Mouse (Mus musculus) right cerebral cortex, adult 2 months (tissue): ENCODE results near the gene Nfkbil1.
"Not testable (repeated sequence)": the region's sequence is repeated elsewhere in the genome, so short reads cannot be mapped to it uniquely, and the experiment has no call there.

Source experiments
- DNase-seq, 2 experiments: peaks; one replicate each; pipeline ENCODE4 v3.0.0; 2021 to 2022; ENCODE audit warnings: low spot score in 2 of 2

Nfkbil1 gene

DNA sequence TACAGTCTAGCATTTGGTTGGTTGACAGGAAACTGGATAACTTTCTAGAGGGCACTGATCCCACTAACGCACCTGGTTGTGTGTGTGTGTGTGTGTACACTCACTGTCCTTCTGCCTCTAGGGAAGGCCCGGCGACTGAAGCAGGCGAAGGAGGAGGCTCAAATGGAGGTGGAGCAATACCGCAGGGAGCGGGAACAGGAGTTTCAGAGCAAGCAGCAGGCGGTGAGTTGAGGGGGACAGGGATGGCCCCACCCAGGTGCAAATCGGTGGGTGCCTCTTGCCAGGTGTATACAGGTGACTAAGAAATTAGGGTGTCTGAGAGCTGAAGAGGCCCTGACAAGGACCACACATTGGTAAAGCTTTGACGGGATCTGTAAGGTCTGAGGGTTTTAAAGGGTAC, 1.4 kb upstream of the Nfkbil1 start:
- DNase-seq, result no peak

DNA sequence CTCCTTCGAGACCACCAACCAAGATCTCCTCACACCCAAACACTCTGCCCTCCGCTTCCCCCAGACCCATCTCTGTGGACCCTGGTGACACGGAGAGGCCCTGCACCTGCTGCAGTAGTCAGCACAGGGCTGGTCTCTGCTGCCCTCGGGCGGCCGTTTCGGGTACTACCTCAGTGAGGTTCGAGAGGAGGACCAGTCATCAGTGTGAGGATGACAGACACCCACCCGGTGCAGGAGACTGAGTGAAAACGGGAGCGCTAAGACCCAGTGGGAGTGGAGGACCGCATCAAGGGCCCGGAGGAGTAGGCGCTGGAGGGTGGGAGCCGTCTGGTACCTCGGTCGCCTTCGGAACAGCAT, 776 bp upstream of the Nfkbil1 start:
- peak; percentile 99 to 100 for DNase-seq

DNA sequence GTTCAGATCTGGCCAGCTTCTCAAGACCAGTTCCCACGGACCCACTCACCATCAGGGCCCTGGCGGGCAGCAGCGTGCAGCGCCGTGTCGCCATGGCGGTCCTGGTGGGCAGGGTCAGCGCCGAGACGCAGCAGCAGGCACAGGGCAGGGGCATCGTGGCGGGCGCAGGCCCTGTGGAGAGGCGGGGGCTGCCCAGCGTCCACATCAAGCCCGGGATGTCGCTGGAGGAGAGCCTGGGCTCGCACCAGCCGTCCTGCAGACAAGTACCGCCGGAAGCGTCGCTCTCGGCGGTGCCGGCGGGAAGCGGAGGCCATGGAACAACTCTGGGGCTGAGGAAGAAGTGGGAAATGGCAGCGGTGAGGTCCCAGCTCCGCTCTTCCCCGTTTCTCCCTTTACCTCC, 689 bp downstream of the Nfkbil1 start:
- DNase-seq, result no peak

DNA sequence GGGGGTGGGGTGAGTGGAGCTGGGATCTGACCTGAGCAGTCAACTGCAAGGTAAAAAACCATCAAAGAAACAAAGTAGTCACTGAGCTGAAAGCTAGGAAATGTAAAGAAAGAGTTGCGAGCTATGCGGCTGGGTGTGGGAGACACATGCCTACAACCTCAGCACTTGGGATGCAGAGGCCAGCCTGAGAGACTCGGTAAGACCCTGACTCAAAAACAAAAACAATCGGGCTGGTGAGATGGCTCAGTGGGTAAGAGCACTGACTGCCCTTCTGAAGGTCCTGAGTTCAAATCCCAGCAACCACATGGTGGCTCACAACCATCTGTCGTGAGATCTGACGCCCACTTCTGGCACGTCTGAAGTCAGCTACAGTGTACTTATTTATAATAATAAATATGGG, 1.5 kb downstream of the Nfkbil1 start:
- DNase-seq, result not testable (repeated sequence)

DNA sequence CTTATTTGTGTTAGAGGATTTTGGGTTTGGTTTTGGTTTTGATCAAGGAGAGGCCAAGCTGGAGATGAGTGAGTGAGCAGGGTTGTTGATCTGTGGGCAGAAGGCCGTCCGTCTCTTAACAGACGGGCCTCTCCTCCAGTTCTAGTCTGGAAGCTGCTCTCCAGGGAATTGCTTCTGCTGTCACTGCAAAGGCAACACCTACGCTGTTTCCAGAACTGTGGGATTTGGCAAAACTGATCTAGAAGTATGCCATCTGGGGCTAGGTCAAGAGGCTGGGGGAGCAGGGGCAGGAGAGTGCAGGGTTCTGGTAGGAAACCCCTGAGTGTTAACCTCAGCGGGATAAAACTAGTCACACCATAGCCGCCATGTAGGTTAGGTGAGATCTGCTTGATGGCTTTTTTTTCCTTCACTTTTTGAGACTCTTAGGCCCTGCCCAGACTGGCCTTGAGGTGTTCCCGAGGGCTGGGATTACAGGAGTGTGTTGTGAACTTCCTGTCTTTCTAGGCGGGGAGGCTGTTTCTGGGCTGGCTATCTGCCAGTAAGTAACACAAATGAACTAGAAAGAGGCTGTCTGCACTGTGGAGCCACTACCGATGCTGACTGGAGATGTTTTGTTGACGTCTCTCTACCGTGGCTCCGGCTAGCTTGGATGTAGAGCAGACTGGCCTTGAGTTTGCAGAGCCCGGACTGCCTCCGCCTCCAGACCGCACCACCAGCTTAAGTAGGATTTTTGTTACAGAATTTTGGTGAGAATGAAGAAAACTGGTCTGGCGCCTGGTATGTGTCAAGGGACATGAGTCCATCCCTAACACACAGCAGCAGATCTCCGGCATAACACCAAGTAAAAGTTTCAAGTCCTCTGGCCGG, 2.2 kb downstream of the Nfkbil1 start, which contains the start of gene Atp6v1g2:
TSS of gene Atp6v1g2 (plus strand) at position 547 of the 867 bp plus-strand sequence.
- DNase-seq, result no peak

DNA sequence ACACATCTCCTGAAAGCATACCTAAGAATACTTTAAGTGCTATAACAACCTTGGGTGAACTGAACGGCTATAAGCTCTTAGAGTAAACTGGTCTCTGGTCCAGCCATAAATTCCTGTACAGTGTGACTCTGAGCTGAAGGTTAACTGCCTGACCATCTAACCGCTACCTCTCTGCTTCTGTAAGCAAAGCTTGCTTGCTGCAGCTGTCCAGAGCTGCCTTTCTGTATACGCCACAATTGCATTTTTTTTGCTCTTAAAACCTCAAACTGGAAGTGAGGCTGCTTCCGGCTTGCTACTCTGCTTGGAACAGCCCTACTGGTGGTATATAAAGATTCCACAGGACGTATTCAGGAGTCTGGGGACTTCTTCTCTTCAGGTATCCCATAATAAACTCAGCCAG, 2.9 kb downstream of the Nfkbil1 start:
- DNase-seq, result no peak

DNA sequence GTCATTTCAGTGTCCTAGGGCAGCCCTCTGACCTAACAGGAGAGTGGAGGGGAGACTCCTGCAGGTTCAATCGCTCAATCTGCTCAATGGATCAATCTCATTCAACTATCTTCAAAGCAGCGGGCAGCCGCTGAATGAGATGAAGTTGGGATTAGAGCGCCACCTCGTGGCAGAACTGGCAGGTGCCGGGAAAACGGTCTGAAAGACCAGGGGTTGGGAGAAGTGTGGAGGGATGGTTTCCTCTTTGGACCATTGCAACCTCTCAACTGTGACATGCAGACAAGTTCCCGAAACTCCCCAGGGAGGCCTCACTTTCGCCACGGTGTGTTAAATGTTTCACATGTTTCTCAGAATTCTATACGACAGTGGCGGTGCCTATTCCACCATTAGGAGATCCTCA, 3.5 kb downstream of the Nfkbil1 start:
- DNase-seq, result peak; percentile 91 to 93

DNA sequence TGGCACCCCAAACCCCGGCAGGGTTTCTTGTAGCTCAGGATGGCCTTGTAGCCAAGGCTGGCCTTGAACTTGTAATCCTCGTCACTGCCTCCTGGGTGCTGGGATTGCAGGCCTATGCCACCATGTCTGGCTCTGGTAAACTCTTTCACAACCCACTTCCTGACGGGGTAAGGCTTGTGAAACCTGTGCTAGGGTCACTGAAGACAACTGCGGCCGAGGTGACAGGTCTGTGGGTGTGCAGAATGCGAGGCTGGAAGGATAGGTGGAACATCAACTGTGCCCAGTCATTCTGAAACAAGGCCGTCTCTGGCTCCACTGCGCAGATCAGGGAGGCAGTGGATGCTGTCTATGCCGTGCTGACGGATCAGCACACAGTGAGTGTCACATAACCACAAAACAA, 4.6 kb downstream of the Nfkbil1 start:
- no peak for DNase-seq

DNA sequence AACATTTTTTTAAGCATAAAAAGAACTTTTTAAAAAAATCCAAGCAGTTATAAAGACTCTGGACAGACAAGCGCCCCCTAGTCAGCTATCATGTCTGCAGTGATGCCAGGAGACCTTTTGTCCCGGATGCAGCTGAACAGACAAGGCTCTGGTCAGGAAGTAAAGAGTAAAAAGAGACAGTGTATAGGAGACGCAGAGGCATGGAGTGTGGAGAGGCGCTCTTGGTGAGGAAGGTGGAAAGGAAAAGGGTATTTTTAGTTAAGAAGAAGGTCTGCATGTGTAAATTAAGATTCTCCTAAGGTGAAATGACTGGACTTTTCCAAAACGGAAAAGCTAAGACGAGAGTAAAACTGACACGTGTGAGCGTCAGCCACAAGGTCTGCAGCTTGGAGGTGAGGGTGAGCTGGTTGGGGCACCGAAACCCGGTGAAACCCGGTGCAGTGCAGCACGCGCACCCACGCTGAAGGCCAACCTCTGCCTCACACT, 9.0 kb downstream of the Nfkbil1 start:
- no peak for DNase-seq

DNA sequence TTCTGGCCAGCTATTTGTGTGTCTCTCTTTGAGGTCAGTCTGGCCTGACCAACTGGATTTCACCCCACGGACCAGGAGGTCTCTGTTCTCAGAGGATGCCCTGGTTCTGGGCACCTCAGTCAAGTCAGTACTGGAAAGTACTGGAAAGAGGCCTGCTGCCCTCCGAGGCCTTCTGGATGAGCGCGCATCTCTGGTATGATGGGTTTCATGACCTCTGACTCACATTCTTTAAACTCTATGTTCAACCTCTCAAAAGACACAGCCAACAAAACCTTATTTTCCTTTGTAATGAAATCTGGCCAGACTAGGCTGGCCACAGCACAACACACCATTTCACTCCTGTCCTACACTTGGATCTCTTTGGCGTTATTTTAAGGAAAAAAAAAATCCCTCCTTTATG, 10.1 kb downstream of the Nfkbil1 start:
- no peak for DNase-seq

DNA sequence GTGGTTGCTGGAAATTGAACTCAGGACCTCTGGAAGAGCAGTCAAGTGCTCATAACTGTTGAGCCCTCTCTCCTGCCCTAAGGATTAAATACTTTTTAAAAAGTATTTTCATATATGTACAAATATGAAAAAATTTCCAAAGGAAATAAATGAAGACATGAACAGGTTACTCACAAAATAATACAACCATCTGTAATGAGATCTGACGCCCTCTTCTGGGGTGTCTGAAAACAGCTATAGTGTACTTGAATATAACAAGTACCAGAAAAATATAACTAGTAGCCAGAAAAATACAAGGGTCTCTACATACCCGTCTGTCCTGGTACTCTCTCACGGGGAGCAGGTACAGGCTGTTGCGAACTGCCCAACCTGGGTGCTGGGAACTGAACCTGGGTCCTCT, 11.0 kb downstream of the Nfkbil1 start:
- DNase-seq, result no peak

DNA sequence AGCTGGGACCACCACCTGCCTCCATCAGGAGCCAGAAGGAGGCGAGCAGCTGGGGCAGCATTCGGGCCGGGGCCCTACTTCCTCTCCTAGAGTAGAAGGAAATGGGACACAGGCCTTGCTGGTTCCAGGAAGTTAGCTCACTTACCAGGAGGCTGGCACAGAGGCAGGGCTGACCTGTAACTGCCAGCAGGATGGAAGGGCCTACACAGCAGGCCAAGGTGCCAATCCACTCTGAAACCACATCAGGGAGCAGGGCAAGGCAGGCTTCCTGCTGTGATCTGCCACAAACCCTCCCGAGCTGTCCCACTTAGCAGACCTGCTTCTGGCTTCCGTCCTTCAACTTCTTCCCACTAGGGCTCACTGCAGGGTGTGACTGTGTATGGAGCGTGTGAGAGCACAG, 13.3 kb downstream of the Nfkbil1 start:
- DNase-seq, result no peak

DNA sequence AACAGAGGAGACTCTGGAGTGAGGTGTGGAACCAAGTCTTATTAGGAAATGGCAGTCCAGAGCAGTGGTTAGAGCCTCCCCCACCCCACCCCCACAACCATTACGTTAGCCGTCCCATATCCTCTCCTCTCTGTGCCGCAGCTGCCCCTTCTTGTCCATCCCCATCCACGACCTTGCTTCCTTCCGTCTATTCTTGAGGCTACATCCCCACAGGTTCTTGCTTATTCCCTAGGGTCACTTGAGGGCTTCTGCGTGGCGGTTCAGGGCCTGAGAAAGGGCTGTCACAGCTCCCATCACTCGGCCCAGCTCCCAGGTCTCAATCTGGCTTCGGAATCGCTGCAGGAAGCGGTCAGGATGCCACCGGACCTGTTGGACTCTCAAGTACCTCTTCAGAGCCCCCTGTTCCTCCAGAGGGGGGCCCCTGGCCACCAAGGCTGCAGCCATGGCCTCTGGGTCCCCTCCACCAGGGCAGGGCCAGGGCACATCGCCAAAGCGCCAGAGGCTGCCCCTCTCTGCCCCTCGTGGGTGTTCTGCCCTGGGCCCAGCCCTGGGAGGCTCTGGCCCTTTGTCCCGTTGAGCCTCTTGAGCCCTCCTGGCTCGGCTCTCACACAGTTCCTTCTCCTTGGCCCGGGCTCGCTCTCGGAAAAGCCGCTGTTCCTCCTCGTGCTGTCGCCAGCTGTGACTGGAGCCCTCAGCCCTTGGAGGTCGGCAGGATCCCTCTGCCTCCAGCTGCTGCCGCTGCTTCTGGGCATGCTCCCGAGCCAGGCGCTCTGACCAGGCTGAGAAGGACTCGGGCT, 15.2 kb downstream of the Nfkbil1 start, which contains the start of gene Gm16181:
TSS of gene Gm16181 (plus strand) at position 679 of the 797 bp plus-strand sequence.
- no peak for DNase-seq

DNA sequence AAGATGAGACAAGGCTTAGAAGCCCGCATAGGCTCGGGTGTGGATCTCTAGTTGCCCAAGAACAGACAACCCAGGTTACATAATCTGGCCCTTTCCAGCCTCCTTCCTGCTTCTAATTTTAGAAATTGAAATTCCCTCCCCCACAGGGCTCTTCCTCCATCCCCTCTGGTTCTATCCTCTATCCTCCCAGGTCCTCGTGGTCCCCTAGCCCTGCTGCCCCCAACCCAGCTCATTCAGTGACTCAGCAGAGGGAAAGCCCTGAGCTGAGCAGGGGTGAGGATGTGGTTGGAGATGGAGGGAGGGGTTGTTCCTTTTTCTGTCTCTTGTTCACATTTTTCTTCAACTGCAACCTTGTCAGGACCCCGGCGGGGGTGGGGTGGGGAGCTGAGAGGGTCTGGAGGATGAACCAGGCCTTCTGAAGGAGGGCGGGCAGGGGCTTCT, 16.0 kb downstream of the Nfkbil1 start:
- DNase-seq, result no peak

DNA sequence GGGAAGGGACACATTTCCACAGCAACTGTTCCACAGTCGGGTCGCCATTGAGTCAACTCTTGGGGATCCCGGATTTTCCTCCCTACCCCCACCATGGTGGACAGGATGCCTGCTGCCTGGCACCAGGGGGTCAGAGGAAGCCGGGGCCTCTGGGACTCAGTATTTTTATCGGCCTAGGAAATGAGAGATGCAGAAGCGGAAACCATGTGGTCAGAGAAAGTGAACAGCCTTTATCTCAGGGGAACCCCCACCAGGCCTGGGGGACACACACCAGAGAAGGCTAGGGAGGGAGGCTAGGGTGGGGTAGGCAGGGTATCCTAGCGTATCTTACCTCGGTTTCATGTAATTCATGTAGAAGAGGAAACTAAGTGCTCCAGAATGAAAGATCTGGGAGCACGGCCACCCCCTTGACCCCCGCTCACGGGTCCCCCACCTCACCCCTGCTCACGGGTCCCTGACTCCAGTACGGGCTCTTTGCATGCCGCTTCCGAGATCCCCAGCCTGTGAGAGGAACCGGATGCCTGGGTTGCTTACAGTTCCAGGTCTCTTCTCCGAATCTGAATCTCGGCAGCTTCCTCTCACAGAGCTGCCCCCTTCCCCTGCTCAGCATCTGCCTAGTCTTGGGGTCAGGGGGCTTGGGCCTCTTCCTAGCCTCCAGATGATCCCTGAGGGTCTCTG, 16.9 kb downstream of the Nfkbil1 start:
- no peak for DNase-seq

DNA sequence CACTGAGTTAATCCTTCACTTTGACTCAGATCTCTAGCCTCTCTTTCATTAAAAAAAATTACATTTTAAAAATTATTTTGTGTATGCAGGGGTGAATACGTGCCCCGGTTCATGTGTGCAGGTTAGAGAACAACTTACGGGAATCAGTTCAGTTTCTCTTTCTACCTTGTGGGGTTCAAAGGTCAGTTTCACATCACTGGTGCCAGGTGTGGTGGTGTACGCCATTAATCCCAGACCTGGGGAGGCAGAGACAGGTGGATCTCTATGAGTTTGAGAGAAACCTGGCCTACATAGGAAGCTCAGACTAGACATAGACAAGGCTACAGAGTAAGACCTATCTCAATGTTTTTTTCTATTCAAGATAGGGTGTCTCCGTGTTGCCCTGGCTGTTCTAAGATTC, 22.5 kb downstream of the Nfkbil1 start:
- DNase-seq, result no peak

DNA sequence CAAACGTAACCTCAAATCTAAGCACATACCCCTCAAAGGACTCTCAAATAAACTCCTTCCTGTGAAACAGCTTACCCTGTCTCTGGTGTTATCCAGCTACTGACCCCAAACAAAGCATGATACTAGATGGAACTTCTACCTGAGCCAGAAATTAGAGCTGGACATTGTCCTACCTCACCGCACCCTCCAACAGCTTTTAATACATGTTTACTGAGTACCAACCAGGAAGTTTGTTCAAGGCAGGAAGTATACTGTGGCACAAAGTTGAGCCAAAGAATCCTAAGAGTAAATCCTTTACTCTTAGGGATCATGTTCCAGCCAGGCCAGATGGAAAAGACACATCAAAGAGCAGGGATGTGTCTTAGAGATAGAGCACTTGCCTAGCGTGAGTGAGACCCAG, 25.0 kb downstream of the Nfkbil1 start:
- no peak for DNase-seq

DNA sequence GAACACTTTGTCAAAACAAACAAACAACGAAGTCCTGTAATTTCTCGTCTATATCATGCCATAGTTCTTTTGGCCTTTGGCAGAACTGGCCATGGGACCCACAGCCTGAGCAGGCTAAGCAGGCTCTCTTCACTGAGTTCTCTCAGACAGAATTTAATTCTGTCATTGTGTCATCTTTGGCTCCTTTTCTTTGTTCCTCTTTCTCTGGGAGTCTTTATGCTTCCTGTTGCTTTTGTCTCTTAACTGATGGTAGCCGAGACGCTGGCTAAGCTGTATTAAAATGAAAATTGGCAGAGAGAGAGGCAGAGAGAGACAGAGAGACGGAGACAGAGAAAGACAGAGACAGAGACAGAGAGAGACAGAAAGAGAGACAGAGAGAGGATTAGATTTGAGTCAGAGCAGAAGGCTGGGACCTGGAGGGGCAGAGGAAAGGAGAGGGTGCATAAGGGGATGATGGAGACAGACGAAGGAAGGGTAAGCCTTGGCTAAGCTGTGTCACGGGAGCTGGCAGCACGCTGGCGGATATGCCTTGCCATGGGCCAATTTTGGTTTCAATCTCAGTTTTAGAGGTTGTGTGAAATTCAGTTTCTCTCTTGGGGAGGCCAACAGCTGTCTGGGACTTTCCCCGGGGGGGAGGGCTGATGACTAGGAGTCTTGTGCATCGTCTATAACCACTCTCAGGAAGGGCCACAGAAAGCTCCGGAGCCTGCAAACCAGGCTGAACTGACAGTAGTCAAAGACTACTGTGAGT, 25.6 kb downstream of the Nfkbil1 start:
- DNase-seq, result no peak

DNA sequence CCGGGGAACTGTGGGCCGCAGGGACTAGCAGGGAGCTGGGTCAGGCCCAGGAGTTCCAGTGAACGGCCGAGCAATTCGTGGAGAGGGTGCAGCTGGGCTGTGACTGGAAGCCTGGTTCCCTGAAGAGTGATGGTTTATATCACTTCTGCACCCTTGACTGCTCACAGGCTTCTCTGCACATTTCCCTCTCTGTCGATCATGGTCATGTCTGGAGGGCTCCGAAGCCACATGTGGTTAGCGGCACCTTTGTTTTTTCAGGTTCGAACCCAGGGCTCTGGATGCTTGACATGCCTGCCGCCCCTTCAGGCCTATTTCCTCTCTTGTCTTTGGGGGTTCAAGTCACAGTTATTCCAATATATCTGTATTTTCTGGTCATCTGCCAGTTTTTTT, 30.2 kb downstream of the Nfkbil1 start:
- DNase-seq, result no peak

DNA sequence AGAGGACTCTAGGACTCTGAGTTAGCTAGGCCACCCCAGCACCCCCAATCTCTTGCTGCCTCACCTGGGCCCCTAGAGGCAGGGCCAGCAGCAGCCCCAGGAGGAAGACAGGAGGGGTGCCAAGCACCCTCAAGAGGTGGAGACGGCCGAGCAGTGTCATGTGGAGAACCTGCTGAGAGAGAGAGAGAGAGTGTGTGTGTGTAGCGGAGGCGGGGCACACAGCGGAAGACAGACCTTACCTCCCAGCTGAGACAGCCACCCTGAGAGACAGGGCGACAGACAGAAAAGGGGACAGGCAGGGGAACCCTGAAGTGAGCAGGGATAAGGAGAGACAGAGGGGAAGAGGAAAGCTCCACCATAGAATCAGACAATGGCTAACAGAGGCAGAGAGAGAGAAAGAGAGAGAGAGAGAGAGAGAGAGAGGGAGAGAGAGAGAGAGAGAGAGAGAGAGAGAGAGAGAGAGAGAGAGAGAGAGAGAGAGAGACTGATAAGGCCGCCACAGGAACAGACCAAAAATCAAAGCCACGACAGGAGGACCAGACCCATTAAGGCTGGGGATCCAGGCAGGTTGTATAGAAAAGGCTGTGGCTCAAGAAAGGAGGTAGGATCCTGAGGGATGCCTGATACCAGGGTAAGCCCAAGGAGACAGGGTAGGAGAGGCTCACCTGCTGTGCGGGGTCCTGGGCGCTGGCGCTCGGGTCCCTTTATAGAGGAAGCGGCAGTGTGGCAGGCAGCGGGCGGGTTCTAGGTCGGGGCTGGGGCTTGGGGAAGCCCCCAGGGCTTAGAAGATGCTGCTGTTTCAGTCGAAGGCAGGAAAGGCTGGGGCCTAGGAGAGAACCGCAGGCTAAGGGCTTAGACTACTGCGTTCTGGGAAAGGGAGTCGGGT, 30.9 kb downstream of the Nfkbil1 start, which contains the start of gene Lta:
TSS of gene Lta (minus strand) at position 858 of the 886 bp plus-strand sequence.
- DNase-seq, result no peak
